Mouse (Mus musculus): ENCODE measurements around the gene Pfkfb3. TPM values are rescaled to one million over a fixed set of nuclear protein-coding genes. Genes with fewer than 3 reads are reported as not detected.

Gene Pfkfb3
- polyA plus RNA-seq, 1 experiment from 2014 or later: 14.5 TPM

- Histone ChIP-seq H3K27ac (ENCODE audit: low read length) (no peak overlapping the region), H3K9ac (ENCODE audit: low read depth, low read length) (no peak overlapping the region), H3K4me2 (ENCODE audit: low read depth, low read length) (no peak overlapping the region), H3K4me3 (ENCODE audit: low read length) (no peak overlapping the region), H3K27me3 (replicated peaks; ENCODE audit: control insufficient read depth, insufficient read depth, low read length) (no peaks in the 10 kb centered on the region), H3K9me3 (ENCODE audit: control insufficient read depth, low read length) (no peaks in the 10 kb centered on the region), H3K36me3 (ENCODE audit: control insufficient read depth, insufficient read depth, low read length) (no peaks in the 10 kb centered on the region), H3K4me1 (ENCODE audit: control insufficient read depth, insufficient read depth, low read length) (no peaks in the 10 kb centered on the region)
- ATAC-seq: no peak
- 57% methylated on average over 3 of the region's 3 CpGs for WGBS
These were observed 92.9 kb downstream of the Pfkfb3 start for GRCm38 (mm10) chr2:11460976-11461375.

GRCm38 (mm10) chr2:11458494-11458893, 95.4 kb downstream of the Pfkfb3 start:
- Histone ChIP-seq H3K27me3 (replicated peaks; ENCODE audit: control insufficient read depth, insufficient read depth, low read length) (no peaks in the 10 kb centered on the region), H3K9ac (ENCODE audit: low read depth, low read length) (no peak overlapping the region), H3K27ac (ENCODE audit: low read length) (no peak overlapping the region), H3K4me3 (ENCODE audit: low read length) (no peak overlapping the region), H3K36me3 (ENCODE audit: control insufficient read depth, insufficient read depth, low read length) (no peaks in the 10 kb centered on the region), H3K9me3 (ENCODE audit: control insufficient read depth, low read length) (no peaks in the 10 kb centered on the region), H3K4me1 (ENCODE audit: control insufficient read depth, insufficient read depth, low read length) (no peaks in the 10 kb centered on the region), H3K4me2 (ENCODE audit: low read depth, low read length) (no peak overlapping the region)
- WGBS: 88% methylated on average over 1 of the region's 1 CpGs
- ATAC-seq: no peak

GRCm38 (mm10) chr2:11457904-11458303, 96.0 kb downstream of the Pfkfb3 start:
- Histone ChIP-seq H3K27me3 (replicated peaks; ENCODE audit: control insufficient read depth, insufficient read depth, low read length) (no peaks in the 10 kb centered on the region), H3K36me3 (ENCODE audit: control insufficient read depth, insufficient read depth, low read length) (no peaks in the 10 kb centered on the region), H3K4me3 (ENCODE audit: low read length) (no peak overlapping the region), H3K4me1 (ENCODE audit: control insufficient read depth, insufficient read depth, low read length) (no peaks in the 10 kb centered on the region), H3K9ac (ENCODE audit: low read depth, low read length) (no peak overlapping the region), H3K27ac (ENCODE audit: low read length) (no peak overlapping the region), H3K4me2 (ENCODE audit: low read depth, low read length) (no peak overlapping the region), H3K9me3 (ENCODE audit: control insufficient read depth, low read length) (no peaks in the 10 kb centered on the region)
- ATAC-seq: peak; percentile 67; the same call in 1 of the 2 replicates
- 56% methylated on average over 7 of the region's 7 CpGs for WGBS

GRCm38 (mm10) chr2:11448711-11449110, 105.2 kb downstream of the Pfkfb3 start:
- Histone ChIP-seq H3K4me3 (ENCODE audit: low read length) (no peak overlapping the region), H3K4me2 (ENCODE audit: low read depth, low read length) (no peak overlapping the region), H3K9ac (ENCODE audit: low read depth, low read length) (no peak overlapping the region), H3K9me3 (ENCODE audit: control insufficient read depth, low read length) (no peaks in the 10 kb centered on the region), H3K27me3 (replicated peaks; ENCODE audit: control insufficient read depth, insufficient read depth, low read length) (no peaks in the 10 kb centered on the region), H3K36me3 (ENCODE audit: control insufficient read depth, insufficient read depth, low read length) (no peaks in the 10 kb centered on the region), H3K27ac (ENCODE audit: low read length) (no peak overlapping the region), H3K4me1 (ENCODE audit: control insufficient read depth, insufficient read depth, low read length) (no peaks in the 10 kb centered on the region)
- WGBS: 73% methylated on average over 3 of the region's 3 CpGs
- no peak for ATAC-seq

GRCm38 (mm10) chr2:11447865-11448264, 106.0 kb downstream of the Pfkfb3 start:
- Histone ChIP-seq H3K4me1 (ENCODE audit: control insufficient read depth, insufficient read depth, low read length) (no peaks in the 10 kb centered on the region), H3K27ac (ENCODE audit: low read length) (no peak overlapping the region), H3K4me2 (ENCODE audit: low read depth, low read length) (no peak overlapping the region), H3K4me3 (ENCODE audit: low read length) (no peak overlapping the region), H3K27me3 (replicated peaks; ENCODE audit: control insufficient read depth, insufficient read depth, low read length) (no peaks in the 10 kb centered on the region), H3K9ac (ENCODE audit: low read depth, low read length) (no peak overlapping the region), H3K36me3 (ENCODE audit: control insufficient read depth, insufficient read depth, low read length) (no peaks in the 10 kb centered on the region), H3K9me3 (ENCODE audit: control insufficient read depth, low read length) (no peaks in the 10 kb centered on the region)
- 67% methylated on average over 2 of the region's 2 CpGs for WGBS
- ATAC-seq: no peak

- no peaks in the 10 kb centered on the region for H3K9me3 ChIP-seq (ENCODE audit: control insufficient read depth, low read length)
- H3K4me2 ChIP-seq (ENCODE audit: low read depth, low read length): no peak overlapping the region
- no peaks in the 10 kb centered on the region for H3K27me3 ChIP-seq (replicated peaks; ENCODE audit: control insufficient read depth, insufficient read depth, low read length)
- no peak overlapping the region for H3K4me3 ChIP-seq (ENCODE audit: low read length)
- no peaks in the 10 kb centered on the region for H3K4me1 ChIP-seq (ENCODE audit: control insufficient read depth, insufficient read depth, low read length)
- H3K36me3 ChIP-seq (ENCODE audit: control insufficient read depth, insufficient read depth, low read length): no peaks in the 10 kb centered on the region
- no peak overlapping the region for H3K27ac ChIP-seq (ENCODE audit: low read length)
- no peak overlapping the region for H3K9ac ChIP-seq (ENCODE audit: low read depth, low read length)
- 83% methylated on average over 3 of the region's 3 CpGs for WGBS
- ATAC-seq: no peak
These were observed 108.2 kb downstream of the Pfkfb3 start for GRCm38 (mm10) chr2:11445722-11446121.

GRCm38 (mm10) chr2:11441864-11442263, 112.0 kb downstream of the Pfkfb3 start:
- no peak for ATAC-seq
- Histone ChIP-seq H3K4me2 (ENCODE audit: low read depth, low read length) (no peak overlapping the region), H3K27ac (ENCODE audit: low read length) (no peak overlapping the region), H3K27me3 (replicated peaks; ENCODE audit: control insufficient read depth, insufficient read depth, low read length) (no peaks in the 10 kb centered on the region), H3K9ac (ENCODE audit: low read depth, low read length) (no peak overlapping the region), H3K4me1 (ENCODE audit: control insufficient read depth, insufficient read depth, low read length) (no peaks in the 10 kb centered on the region), H3K4me3 (ENCODE audit: low read length) (no peak overlapping the region), H3K9me3 (ENCODE audit: control insufficient read depth, low read length) (no peaks in the 10 kb centered on the region), H3K36me3 (ENCODE audit: control insufficient read depth, insufficient read depth, low read length) (no peaks in the 10 kb centered on the region)
- WGBS: 56% methylated on average over 4 of the region's 4 CpGs

- no peak overlapping the region for H3K27ac ChIP-seq (ENCODE audit: low read length)
- H3K9ac ChIP-seq (ENCODE audit: low read depth, low read length): no peak overlapping the region
- no peak for ATAC-seq
- 65% methylated on average over 12 of the region's 12 CpGs for WGBS
- no peaks in the 10 kb centered on the region for H3K9me3 ChIP-seq (ENCODE audit: control insufficient read depth, low read length)
- no peak overlapping the region for H3K4me2 ChIP-seq (ENCODE audit: low read depth, low read length)
- no peaks in the 10 kb centered on the region for H3K4me1 ChIP-seq (ENCODE audit: control insufficient read depth, insufficient read depth, low read length)
- H3K4me3 ChIP-seq (ENCODE audit: low read length): no peak overlapping the region
- no peaks in the 10 kb centered on the region for H3K36me3 ChIP-seq (ENCODE audit: control insufficient read depth, insufficient read depth, low read length)
- no peaks in the 10 kb centered on the region for H3K27me3 ChIP-seq (replicated peaks; ENCODE audit: control insufficient read depth, insufficient read depth, low read length)
These were observed 115.5 kb downstream of the Pfkfb3 start for GRCm38 (mm10) chr2:11438231-11438954.

GRCm38 (mm10) chr2:11436353-11436752, 117.5 kb downstream of the Pfkfb3 start:
- no peak overlapping the region for H3K9ac ChIP-seq (ENCODE audit: low read depth, low read length)
- 0 out of 2 replicates have a peak, but pooled peaks cover 4% of the 10 kb centered on the region for H3K4me1 ChIP-seq (ENCODE audit: control insufficient read depth, insufficient read depth, low read length)
- no peaks in the 10 kb centered on the region for H3K9me3 ChIP-seq (ENCODE audit: control insufficient read depth, low read length)
- no peak for ATAC-seq
- no peak overlapping the region for H3K4me3 ChIP-seq (ENCODE audit: low read length)
- WGBS: 92% methylated on average over 11 of the region's 11 CpGs
- H3K27me3 ChIP-seq (replicated peaks; ENCODE audit: control insufficient read depth, insufficient read depth, low read length): no peaks in the 10 kb centered on the region
- no peak overlapping the region for H3K27ac ChIP-seq (ENCODE audit: low read length)
- no peaks in the 10 kb centered on the region for H3K36me3 ChIP-seq (ENCODE audit: control insufficient read depth, insufficient read depth, low read length)
- H3K4me2 ChIP-seq (ENCODE audit: low read depth, low read length): no peak overlapping the region

GRCm38 (mm10) chr2:11433353-11433752, 120.5 kb downstream of the Pfkfb3 start:
- Histone ChIP-seq H3K4me2 (ENCODE audit: low read depth, low read length) (no peak overlapping the region), H3K9me3 (ENCODE audit: control insufficient read depth, low read length) (no peaks in the 10 kb centered on the region), H3K4me3 (ENCODE audit: low read length) (no peak overlapping the region), H3K4me1 (ENCODE audit: control insufficient read depth, insufficient read depth, low read length) (peaks cover 17% of the 10 kb centered on the region), H3K36me3 (ENCODE audit: control insufficient read depth, insufficient read depth, low read length) (no peaks in the 10 kb centered on the region), H3K9ac (ENCODE audit: low read depth, low read length) (no peak overlapping the region), H3K27me3 (replicated peaks; ENCODE audit: control insufficient read depth, insufficient read depth, low read length) (no peaks in the 10 kb centered on the region), H3K27ac (ENCODE audit: low read length) (no peak overlapping the region)
- WGBS: 91% methylated on average over 5 of the region's 5 CpGs
- ATAC-seq: no peak

Measured in intestine, embryonic 16.5 days (tissue).